Mouse (Mus musculus): ENCODE data around the gene Olfr56. TPM values are rescaled to one million over a fixed set of nuclear protein-coding genes. Genes with fewer than 3 reads are reported as not detected.
"Not testable (repeated sequence)": the region's sequence is repeated elsewhere in the genome, so short reads cannot be mapped to it uniquely, and the experiment has no call there.

The Olfr56 gene
- polyA plus RNA-seq (2015; fragmentation: Nextera tagmentation; extraction: Ambion mirVana): 0.05 TPM in 1 of 2 replicates, not detected in the other

DNA sequence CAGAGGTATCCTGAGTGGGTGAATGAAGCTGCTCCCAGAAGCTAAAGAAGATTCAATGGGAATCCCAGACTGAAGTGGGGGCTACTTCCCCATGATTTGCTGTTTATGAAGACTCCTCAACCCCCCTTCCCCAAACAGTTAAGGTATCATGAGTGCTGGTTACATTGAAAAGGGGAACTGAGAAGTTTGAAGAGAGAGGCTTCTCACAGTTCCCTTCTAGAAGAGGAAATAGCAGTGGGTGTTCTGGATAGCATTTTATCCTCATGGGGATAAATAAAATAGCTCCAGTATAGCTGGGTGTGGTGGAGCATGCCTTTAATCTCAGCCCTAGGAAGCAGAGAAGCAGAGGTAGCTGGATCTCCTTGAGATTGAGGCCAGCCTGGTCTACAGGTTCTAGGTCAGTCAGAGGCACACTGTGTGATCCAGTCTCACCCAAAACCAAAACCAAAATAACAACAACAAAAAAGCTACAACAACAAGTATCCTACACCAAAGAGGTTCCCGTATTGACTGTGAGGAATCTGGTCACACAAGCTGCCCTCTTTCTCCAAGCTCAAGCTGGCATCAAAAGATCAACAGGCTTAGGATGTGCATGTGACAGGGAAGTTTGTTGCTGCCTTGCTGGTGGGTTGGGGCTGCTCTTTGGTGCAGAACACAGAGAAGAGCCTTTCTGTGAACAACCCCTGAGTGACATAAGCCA, at the start of gene Olfr56:
Gene Olfr56 (plus strand): TSS at position 650 of the 700 bp plus-strand sequence.
- not testable (repeated sequence) for H3K4me3 ChIP-seq; H3K27me3 ChIP-seq; H3K9ac ChIP-seq; H3K4me1 ChIP-seq; H3K9me3 ChIP-seq; ATAC-seq (ENCODE audit: borderline replicate concordance, extremely low read depth, low FRiP score, low TSS enrichment); H3K36me3 ChIP-seq; H3K4me2 ChIP-seq; H3K27ac ChIP-seq
- WGBS: no CpG with 5 or more reads among the region's 1 CpGs

DNA sequence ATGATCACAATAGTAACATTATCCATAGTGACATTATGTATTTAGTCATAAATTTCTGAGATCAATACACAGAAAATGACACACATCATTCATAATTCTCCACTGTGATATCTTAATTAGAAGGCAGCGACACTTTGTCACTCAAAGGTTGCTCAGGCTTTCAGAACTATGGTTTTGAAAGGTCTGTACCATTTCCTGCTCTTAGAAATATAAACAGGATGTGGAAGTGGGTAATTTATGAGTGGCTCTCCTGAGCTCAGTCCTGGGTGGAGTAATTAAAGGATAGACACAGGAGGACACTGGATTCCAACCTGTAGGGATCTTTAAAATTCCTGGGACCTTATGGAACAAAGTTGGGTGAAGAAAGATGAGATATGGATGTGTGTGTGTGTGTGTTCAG, 45.3 kb upstream of the Olfr56 start:
- WGBS: 63% methylated on average over 1 of the region's 1 CpGs
- H3K4me2 ChIP-seq; H3K9me3 ChIP-seq; ATAC-seq (ENCODE audit: borderline replicate concordance, extremely low read depth, low FRiP score, low TSS enrichment); H3K27me3 ChIP-seq; H3K4me3 ChIP-seq; H3K9ac ChIP-seq; H3K4me1 ChIP-seq; H3K36me3 ChIP-seq; H3K27ac ChIP-seq: not testable (repeated sequence)

DNA sequence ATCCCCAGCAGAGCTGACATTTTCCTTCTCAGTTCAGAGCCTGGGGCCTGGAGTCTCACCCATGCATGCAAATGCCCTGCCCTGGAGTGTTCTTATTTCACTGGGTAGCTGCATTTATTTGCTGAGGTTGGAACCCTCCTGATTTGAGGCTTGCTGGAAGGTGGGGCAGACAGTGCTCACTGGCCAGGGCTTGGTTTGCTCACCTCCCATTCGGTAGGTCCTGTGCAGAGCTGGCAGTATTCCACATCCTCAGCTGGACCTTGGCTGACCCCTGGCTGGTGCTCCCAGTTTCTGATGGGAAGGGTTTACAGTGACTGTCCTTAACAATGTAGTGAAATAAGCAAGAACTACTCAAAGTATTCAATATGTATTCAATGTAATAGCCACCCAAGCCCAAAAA, 44.8 kb upstream of the Olfr56 start:
- H3K27ac ChIP-seq; H3K27me3 ChIP-seq; ATAC-seq (ENCODE audit: borderline replicate concordance, extremely low read depth, low FRiP score, low TSS enrichment); H3K36me3 ChIP-seq; H3K9me3 ChIP-seq; H3K9ac ChIP-seq; H3K4me1 ChIP-seq; H3K4me2 ChIP-seq; H3K4me3 ChIP-seq: not testable (repeated sequence)
- WGBS: 0% methylated on average over 1 of the region's 1 CpGs

DNA sequence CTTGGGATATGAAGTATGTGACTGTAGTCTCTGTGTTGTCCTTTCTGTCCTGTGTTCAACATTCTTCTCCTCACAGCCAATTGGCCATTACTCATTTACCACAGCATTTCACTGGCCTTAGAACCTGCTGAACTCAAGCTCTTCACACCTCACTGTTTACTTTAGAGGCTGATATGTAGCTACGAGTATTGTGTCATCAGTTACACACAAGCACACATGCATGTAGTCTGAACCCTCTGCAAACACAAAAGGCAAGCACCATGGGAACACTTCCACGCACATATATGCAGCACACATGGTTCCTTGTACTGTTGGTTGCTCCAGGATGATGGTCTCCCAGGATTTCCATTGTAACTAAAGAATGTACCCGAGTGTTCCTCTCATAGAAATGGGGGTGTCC, 43.4 kb upstream of the Olfr56 start:
- WGBS: 20% methylated on average over 1 of the region's 3 CpGs
- H3K36me3 ChIP-seq; H3K4me3 ChIP-seq; H3K4me1 ChIP-seq; H3K4me2 ChIP-seq; H3K27ac ChIP-seq; H3K9me3 ChIP-seq; H3K27me3 ChIP-seq; H3K9ac ChIP-seq; ATAC-seq (ENCODE audit: borderline replicate concordance, extremely low read depth, low FRiP score, low TSS enrichment): not testable (repeated sequence)

DNA sequence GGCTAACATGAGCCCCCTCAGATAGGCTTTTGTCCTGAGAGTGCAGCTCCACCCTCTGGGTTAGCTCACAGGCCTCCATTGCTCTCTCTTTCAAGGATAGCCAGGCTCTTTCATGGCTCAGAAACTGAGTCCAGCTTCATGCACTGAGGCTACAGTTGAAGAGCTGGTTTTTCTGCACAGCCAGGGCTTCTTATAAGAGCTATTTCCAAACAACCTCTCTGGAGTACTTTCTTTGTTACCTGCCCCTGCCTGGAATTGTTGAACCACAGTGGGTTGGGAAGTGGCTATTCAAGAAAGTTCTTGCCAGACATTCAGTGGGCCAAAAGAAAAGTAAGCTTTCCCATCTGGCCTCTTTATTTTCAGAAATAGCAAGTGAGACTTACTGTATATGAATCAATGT, 39.4 kb upstream of the Olfr56 start:
- ATAC-seq (ENCODE audit: borderline replicate concordance, extremely low read depth, low FRiP score, low TSS enrichment); H3K27me3 ChIP-seq: not testable (repeated sequence)
- H3K27ac ChIP-seq: peak overlapping the region; percentile 53

DNA sequence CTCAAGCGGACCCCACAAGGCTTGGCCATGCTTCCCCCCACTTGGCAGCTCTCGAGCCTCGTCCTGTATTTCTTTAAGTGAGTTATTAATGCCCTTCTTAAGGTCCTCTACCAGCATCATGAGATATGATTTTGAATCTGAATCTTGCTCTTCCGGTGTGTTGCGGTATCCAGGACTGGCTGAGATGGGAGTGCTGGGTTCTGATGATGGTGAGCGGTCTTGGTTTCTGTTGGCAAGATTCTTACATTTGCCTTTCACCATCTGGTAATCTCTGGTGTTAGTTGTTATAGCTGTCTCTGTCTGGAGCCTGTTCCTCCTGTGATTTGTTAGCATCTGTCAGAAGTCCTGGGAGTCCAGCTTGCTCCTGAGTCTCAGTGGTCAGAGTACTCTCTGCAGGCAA, 32.6 kb upstream of the Olfr56 start, which contains the start of gene Psme2b:
Gene Psme2b (minus strand): TSS at position 101 of the 400 bp plus-strand sequence.
- H3K4me2 ChIP-seq; H3K4me3 ChIP-seq; H3K27ac ChIP-seq; H3K9me3 ChIP-seq; H3K9ac ChIP-seq; H3K36me3 ChIP-seq; H3K4me1 ChIP-seq; ATAC-seq (ENCODE audit: borderline replicate concordance, extremely low read depth, low FRiP score, low TSS enrichment); H3K27me3 ChIP-seq: not testable (repeated sequence)
- 85% methylated on average over 6 of the region's 6 CpGs for WGBS

More for the DNA sequence above, 39.4 kb upstream of the Olfr56 start:
- H3K4me3 ChIP-seq, H3K9me3 ChIP-seq, H3K4me2 ChIP-seq, H3K4me1 ChIP-seq, H3K36me3 ChIP-seq, H3K9ac ChIP-seq: not testable (repeated sequence)

DNA sequence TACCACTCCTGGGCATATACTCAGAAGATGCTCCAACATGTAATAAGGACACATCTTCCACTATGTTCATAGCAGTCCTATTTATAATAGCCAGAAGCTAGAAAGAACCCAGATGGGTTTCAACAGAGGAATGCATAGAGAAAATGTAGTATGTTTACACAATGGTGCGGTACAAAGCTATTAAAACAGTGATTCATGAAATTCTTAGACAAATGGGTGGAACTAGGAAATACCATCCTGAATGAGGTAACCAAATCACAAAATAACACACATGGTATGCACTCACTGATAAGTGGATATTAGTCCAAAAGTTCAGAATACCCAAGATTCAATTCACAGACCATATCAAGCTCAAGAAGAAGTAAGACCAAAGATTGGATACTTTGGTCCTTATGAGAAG, 4.0 kb upstream of the Olfr56 start:
- not testable (repeated sequence) for H3K4me3 ChIP-seq; H3K27me3 ChIP-seq; ATAC-seq (ENCODE audit: borderline replicate concordance, extremely low read depth, low FRiP score, low TSS enrichment); H3K27ac ChIP-seq; H3K4me2 ChIP-seq; H3K36me3 ChIP-seq; H3K9ac ChIP-seq; H3K9me3 ChIP-seq; H3K4me1 ChIP-seq
- no CpG with 5 or more reads among the region's 1 CpGs for WGBS

DNA sequence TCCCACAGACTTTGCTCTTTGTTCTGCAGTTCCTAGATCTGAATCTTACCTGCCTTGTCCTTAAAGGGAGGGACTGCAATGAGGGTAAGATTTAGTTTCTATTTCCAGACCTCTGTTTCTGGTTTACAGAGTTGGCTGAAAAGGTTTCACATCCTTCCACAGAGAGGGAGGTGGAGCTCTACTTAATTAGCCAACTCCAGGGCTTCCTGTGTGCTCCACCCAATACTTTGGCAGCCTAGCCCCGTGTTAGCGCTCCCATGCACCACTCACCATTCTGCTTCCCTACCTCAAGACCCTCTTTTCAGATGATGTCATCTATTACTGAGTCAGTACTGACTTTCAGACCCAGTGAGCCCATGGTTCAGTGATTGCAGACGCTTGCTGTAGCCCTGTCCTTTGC, 562 bp downstream of the Olfr56 start, which contains the start of gene 9930111J21Rik1:
Gene 9930111J21Rik1 (minus strand): TSS at position 148 of the 400 bp plus-strand sequence.
- H3K9ac ChIP-seq; H3K9me3 ChIP-seq; H3K27me3 ChIP-seq; H3K4me1 ChIP-seq; H3K27ac ChIP-seq; H3K36me3 ChIP-seq; H3K4me3 ChIP-seq; H3K4me2 ChIP-seq; ATAC-seq (ENCODE audit: borderline replicate concordance, extremely low read depth, low FRiP score, low TSS enrichment): not testable (repeated sequence)
- no CpG with 5 or more reads among the region's 3 CpGs for WGBS

DNA sequence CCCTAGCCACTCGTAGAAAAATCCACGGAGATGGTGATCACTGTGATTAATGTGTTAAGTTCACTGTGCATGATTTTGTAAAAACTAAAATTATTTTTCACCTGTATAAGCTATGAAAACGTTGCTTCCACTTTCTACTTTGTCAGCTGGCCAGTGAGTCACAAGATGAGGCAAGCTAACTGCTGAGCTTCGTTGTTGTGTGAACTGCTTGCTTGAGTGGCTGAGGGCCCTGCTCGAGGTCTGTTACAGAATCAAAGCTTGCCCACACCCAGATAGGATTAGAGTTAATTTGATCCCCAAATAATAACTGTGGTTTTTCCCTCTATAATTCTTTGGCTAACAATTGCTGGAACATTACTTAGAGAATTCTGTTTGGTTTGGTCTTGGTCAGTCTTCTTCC, 1.4 kb downstream of the Olfr56 start:
- not testable (repeated sequence) for H3K27ac ChIP-seq; H3K9me3 ChIP-seq; ATAC-seq (ENCODE audit: borderline replicate concordance, extremely low read depth, low FRiP score, low TSS enrichment); H3K4me1 ChIP-seq; H3K4me3 ChIP-seq; H3K4me2 ChIP-seq; H3K27me3 ChIP-seq; H3K36me3 ChIP-seq; H3K9ac ChIP-seq
- WGBS: no CpG with 5 or more reads among the region's 5 CpGs

DNA sequence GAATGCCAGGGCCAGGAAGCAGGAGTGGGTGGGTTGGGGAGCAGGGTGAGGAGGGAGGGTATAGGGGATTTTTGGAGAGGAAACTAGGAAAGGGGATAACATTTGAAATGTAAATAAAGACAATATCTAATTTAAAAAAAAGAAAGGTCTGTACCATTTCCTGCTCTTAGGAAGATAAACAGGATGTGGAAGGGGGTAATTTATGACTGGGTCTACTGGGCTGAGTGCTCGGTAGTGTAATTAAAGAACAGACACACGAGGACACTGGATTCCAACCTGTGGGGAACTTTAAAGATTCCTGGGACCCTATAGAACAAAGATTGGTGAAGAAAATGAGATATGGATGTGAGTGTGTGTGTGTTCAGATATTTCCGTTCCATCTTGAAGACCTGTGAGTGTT, 4.2 kb downstream of the Olfr56 start:
- not testable (repeated sequence) for H3K27ac ChIP-seq; H3K9ac ChIP-seq; H3K4me1 ChIP-seq; H3K9me3 ChIP-seq; H3K27me3 ChIP-seq; H3K4me2 ChIP-seq; H3K36me3 ChIP-seq; ATAC-seq (ENCODE audit: borderline replicate concordance, extremely low read depth, low FRiP score, low TSS enrichment); H3K4me3 ChIP-seq
- no CpG with 5 or more reads among the region's 3 CpGs for WGBS

DNA sequence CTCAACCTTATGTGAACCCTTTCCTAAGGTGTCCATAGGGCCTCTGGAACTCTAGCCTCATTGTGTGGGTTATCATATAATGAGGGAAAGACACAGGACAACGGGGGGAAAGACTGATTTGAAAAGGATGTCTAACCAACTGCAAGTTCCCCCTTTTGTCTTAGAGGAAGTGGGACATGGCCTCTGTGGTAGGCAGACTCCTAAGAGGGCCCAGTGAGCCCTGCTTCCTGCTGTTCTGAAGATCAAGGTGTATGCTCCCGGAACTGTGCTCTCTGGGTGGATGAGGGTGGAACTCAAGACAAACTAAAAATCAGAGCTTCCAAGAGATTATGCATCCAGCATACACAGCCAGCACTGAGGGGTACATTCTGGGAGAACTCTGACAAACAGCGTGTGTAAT, 9.5 kb downstream of the Olfr56 start:
- not testable (repeated sequence) for H3K27ac ChIP-seq; H3K4me1 ChIP-seq; ATAC-seq (ENCODE audit: borderline replicate concordance, extremely low read depth, low FRiP score, low TSS enrichment); H3K4me3 ChIP-seq; H3K36me3 ChIP-seq; H3K9me3 ChIP-seq; H3K27me3 ChIP-seq; H3K4me2 ChIP-seq; H3K9ac ChIP-seq
- WGBS: 73% methylated on average over 2 of the region's 3 CpGs

DNA sequence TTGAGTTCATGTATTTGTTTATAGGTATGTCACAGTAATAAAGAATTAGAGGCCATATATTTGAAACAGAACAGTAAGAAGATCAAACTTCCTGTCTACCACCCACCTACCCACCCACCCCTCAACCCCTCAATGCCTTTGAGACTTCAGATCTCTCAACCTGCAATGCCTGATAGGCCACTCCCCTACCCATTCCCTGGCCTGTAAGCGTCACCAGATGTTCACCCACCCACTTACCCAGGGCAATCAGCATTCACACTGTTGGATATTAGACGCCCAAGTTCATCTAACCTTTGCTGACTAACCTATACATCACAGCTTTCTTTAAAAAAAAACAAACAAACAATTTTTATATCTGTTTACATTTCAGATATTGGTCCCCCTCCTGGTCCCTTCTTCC, 11.3 kb downstream of the Olfr56 start:
- H3K9ac ChIP-seq; ATAC-seq (ENCODE audit: borderline replicate concordance, extremely low read depth, low FRiP score, low TSS enrichment); H3K4me3 ChIP-seq; H3K36me3 ChIP-seq; H3K4me1 ChIP-seq; H3K27me3 ChIP-seq; H3K9me3 ChIP-seq; H3K4me2 ChIP-seq; H3K27ac ChIP-seq: not testable (repeated sequence)
- WGBS: 58% methylated on average over 2 of the region's 2 CpGs

Data from lung, embryonic 15.5 days (tissue).